Mouse (Mus musculus): ENCODE results near the gene Zfp526. TPM values are rescaled to one million over a fixed set of nuclear protein-coding genes. Genes with fewer than 3 reads are reported as not detected.

Gene Zfp526
- polyA plus RNA-seq, 1 experiment = 5.4 TPM

- H3K79me2 ChIP-seq (ENCODE audit: control insufficient read depth, insufficient read depth) = no peaks in the 10 kb centered on the region
- H3ac ChIP-seq (ENCODE audit: control insufficient read depth, insufficient read length, low read depth) = no peak within 1 kb of the TSS
- TF ChIP-seq FOSL1 (IDR thresholded peaks at IDR 0.05; ENCODE audit: insufficient read depth, low read length, poor library complexity, severe bottlenecking) (no peak), CTCF (IDR thresholded peaks at IDR 0.05; ENCODE audit: control insufficient read depth, insufficient read depth, insufficient read length) (peak; percentile 21)
- no peaks in the 10 kb centered on the region for H3K79me3 ChIP-seq (ENCODE audit: low read depth)
- H3K4me3 ChIP-seq (ENCODE audit: insufficient read depth, poor library complexity, severe bottlenecking) = no peak within 1 kb of the TSS
- H3K36me3 ChIP-seq (ENCODE audit: control insufficient read depth, insufficient read depth) = no peaks in the 10 kb centered on the region
- peaks cover 65% of the 10 kb centered on the region for H3K27me3 ChIP-seq (ENCODE audit: control insufficient read depth, insufficient read depth, insufficient read length)
Observed at GRCm38 (mm10) chr7:25179606-25180161, 41.5 kb upstream of the Zfp526 start, which contains the start of gene Pou2f2. TSS of gene Pou2f2 (minus strand) at chr7:25179726.

GRCm38 (mm10) chr7:25180512-25180911 is 40.7 kb upstream of the Zfp526 start:
- Histone ChIP-seq H3K79me3 (ENCODE audit: low read depth) (no peaks in the 10 kb centered on the region), H3K27me3 (ENCODE audit: control insufficient read depth, insufficient read depth, insufficient read length) (peaks cover 56% of the 10 kb centered on the region), H3K4me3 (ENCODE audit: insufficient read depth, poor library complexity, severe bottlenecking) (no peak overlapping the region), H3ac (ENCODE audit: control insufficient read depth, insufficient read length, low read depth) (no peak overlapping the region), H3K79me2 (ENCODE audit: control insufficient read depth, insufficient read depth) (no peaks in the 10 kb centered on the region), H3K36me3 (ENCODE audit: control insufficient read depth, insufficient read depth) (no peaks in the 10 kb centered on the region)
- TF ChIP-seq MYOD1 (IDR thresholded peaks at IDR 0.05; ENCODE audit: control insufficient read depth, insufficient read length, low read depth) (no peak), MYOG (IDR thresholded peaks at IDR 0.05; ENCODE audit: control insufficient read depth, extremely low read depth, insufficient read length) (no peak), CEBPB (IDR thresholded peaks at IDR 0.05; ENCODE audit: low read depth) (no peak), MAX (IDR thresholded peaks at IDR 0.05) (no peak), USF1 (IDR thresholded peaks at IDR 0.05; ENCODE audit: low read depth) (no peak), CTCF (IDR thresholded peaks at IDR 0.05; ENCODE audit: control insufficient read depth, insufficient read depth, insufficient read length) (no peak), FOSL1 (IDR thresholded peaks at IDR 0.05; ENCODE audit: insufficient read depth, low read length, poor library complexity, severe bottlenecking) (no peak)

- H3K79me2 ChIP-seq (ENCODE audit: control insufficient read depth, insufficient read depth) = no peaks in the 10 kb centered on the region
- no peak overlapping the region for H3ac ChIP-seq (ENCODE audit: control insufficient read depth, insufficient read length, low read depth)
- peaks cover 48% of the 10 kb centered on the region for H3K27me3 ChIP-seq (ENCODE audit: control insufficient read depth, insufficient read depth, insufficient read length)
- peak; percentile 30 for TF ChIP-seq CTCF (IDR thresholded peaks at IDR 0.05; ENCODE audit: control insufficient read depth, insufficient read depth, insufficient read length)
- TF ChIP-seq MYOG (IDR thresholded peaks at IDR 0.05; ENCODE audit: control insufficient read depth, extremely low read depth, insufficient read length) = no peak
- no peak for TF ChIP-seq MAX (IDR thresholded peaks at IDR 0.05)
- H3K79me3 ChIP-seq (ENCODE audit: low read depth) = no peaks in the 10 kb centered on the region
- no peak overlapping the region for H3K4me3 ChIP-seq (ENCODE audit: insufficient read depth, poor library complexity, severe bottlenecking)
- no peaks in the 10 kb centered on the region for H3K36me3 ChIP-seq (ENCODE audit: control insufficient read depth, insufficient read depth)
Observed at GRCm38 (mm10) chr7:25181331-25181790, 39.9 kb upstream of the Zfp526 start.

- Histone ChIP-seq H3K4me3 (ENCODE audit: insufficient read depth, poor library complexity, severe bottlenecking) (no peak overlapping the region), H3K36me3 (ENCODE audit: control insufficient read depth, insufficient read depth) (no peaks in the 10 kb centered on the region), H3ac (ENCODE audit: control insufficient read depth, insufficient read length, low read depth) (no peak overlapping the region), H3K27me3 (ENCODE audit: control insufficient read depth, insufficient read depth, insufficient read length) (peaks cover 43% of the 10 kb centered on the region), H3K79me2 (ENCODE audit: control insufficient read depth, insufficient read depth) (no peaks in the 10 kb centered on the region), H3K79me3 (ENCODE audit: low read depth) (no peaks in the 10 kb centered on the region)
- TF ChIP-seq CEBPB (IDR thresholded peaks at IDR 0.05; ENCODE audit: low read depth) = no peak
- TF ChIP-seq MYOD1 (IDR thresholded peaks at IDR 0.05; ENCODE audit: control insufficient read depth, insufficient read length, low read depth) = no peak
- no peak for TF ChIP-seq CTCF (IDR thresholded peaks at IDR 0.05; ENCODE audit: control insufficient read depth, insufficient read depth, insufficient read length)
- TF ChIP-seq USF1 (IDR thresholded peaks at IDR 0.05; ENCODE audit: low read depth) = no peak
Observed at GRCm38 (mm10) chr7:25181814-25182213, 39.4 kb upstream of the Zfp526 start.

GRCm38 (mm10) chr7:25184091-25184490 is 37.1 kb upstream of the Zfp526 start:
- H3K4me3 ChIP-seq (ENCODE audit: insufficient read depth, poor library complexity, severe bottlenecking) = no peak overlapping the region
- no peaks in the 10 kb centered on the region for H3K79me2 ChIP-seq (ENCODE audit: control insufficient read depth, insufficient read depth)
- H3K79me3 ChIP-seq (ENCODE audit: low read depth) = no peaks in the 10 kb centered on the region
- peaks cover 24% of the 10 kb centered on the region for H3K27me3 ChIP-seq (ENCODE audit: control insufficient read depth, insufficient read depth, insufficient read length)
- TF ChIP-seq MAX (IDR thresholded peaks at IDR 0.05) (no peak), FOSL1 (IDR thresholded peaks at IDR 0.05; ENCODE audit: insufficient read depth, low read length, poor library complexity, severe bottlenecking) (no peak), CEBPB (IDR thresholded peaks at IDR 0.05; ENCODE audit: low read depth) (no peak), CTCF (IDR thresholded peaks at IDR 0.05; ENCODE audit: control insufficient read depth, insufficient read depth, insufficient read length) (no peak), USF1 (IDR thresholded peaks at IDR 0.05; ENCODE audit: low read depth) (no peak), MYOD1 (IDR thresholded peaks at IDR 0.05; ENCODE audit: control insufficient read depth, insufficient read length, low read depth) (no peak), MYOG (IDR thresholded peaks at IDR 0.05; ENCODE audit: control insufficient read depth, extremely low read depth, insufficient read length) (no peak)
- H3ac ChIP-seq (ENCODE audit: control insufficient read depth, insufficient read length, low read depth) = no peak overlapping the region
- H3K36me3 ChIP-seq (ENCODE audit: control insufficient read depth, insufficient read depth) = no peaks in the 10 kb centered on the region
